Mouse (Mus musculus) lung, postnatal 14 days (tissue): ENCODE data around the gene Rnf150.
A peak's percentile ranks its signal among the peaks of the same experiment; 100 is the strongest.

Source experiments
- DNase-seq: peaks from one replicate; pipeline ENCODE4 v3.0.0; 2021

Rnf150 gene

DNA sequence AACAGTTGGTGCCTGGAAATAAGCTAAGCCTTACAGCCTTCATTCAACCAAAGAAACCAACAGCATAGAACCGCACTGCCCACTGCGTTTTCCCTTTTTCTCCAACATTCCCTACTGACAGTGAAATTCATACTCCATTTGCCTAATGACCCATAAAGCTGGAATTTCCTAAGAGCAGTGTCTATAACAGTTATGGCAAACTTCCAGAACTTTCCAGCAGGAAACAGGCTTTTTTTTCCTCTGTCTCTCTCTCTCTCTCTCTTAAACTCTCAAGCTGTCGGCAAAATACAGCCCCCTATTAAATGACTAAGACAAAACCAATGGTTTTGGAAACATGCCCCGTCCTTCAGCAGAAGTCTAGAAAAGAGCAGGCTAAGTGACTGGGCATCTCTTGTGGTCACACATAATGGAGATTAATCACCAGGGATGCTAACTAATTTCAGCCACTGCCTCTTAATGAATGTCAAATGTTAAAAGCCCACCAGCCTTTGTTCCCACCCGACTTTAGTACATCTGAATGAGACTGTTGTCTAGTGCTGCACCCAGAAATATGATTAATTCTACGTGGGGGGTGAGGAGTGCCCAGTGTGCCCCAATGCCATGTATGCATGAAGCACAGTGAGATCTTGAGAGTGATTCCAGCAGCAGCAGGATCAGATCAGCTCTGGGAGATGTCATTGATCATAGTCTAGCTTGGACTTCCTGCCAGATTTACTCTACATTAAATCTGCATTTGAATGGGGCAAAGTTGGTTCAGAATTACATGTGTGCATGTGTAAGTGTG is 80.3 kb downstream of the Rnf150 start:
- DNase-seq = no peak

GRCm38 (mm10) chr8:82945867-82946266 is 82.7 kb downstream of the Rnf150 start:
- no peak for DNase-seq

DNA sequence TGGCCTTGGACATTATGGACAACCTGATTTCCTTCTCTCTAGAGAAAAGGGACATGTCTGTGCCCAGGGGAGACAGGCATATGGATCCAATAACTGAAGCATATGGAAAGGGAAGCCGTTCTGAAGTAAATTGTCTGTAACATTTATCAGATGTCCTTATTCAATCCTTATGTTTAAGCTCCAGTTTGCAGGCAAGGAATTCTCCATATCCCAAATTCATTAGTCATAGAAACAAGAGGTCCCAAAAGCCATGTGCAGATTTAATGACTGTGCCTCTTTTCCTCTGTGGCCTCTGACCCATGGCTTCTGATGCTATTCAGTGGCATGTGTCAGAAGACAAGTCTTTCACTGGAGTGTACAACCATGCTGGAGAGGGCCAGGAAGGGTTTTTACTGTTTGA is 83.5 kb downstream of the Rnf150 start:
- no peak for DNase-seq

GRCm38 (mm10) chr8:82955162-82955754 is 92.1 kb downstream of the Rnf150 start:
- no peak for DNase-seq

DNA sequence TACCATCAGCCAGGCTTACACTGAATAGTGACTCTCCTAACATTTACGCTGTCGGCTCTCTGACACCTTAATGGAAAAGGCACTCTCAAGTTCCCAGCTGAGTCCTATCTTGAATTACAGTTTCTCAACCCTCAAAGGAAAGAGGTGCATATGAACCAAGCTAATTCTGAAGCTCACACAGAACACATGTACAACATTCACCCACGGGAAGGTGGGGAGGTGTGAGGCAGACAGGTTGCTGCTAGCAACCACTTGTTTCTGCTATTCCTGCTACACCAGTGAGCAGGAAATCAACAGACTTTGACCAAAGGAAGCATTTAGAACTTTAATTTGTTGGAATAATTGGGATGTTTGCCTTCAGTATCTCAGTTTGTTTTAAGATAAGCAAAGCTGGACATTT is 96.3 kb downstream of the Rnf150 start:
- DNase-seq = no peak

DNA sequence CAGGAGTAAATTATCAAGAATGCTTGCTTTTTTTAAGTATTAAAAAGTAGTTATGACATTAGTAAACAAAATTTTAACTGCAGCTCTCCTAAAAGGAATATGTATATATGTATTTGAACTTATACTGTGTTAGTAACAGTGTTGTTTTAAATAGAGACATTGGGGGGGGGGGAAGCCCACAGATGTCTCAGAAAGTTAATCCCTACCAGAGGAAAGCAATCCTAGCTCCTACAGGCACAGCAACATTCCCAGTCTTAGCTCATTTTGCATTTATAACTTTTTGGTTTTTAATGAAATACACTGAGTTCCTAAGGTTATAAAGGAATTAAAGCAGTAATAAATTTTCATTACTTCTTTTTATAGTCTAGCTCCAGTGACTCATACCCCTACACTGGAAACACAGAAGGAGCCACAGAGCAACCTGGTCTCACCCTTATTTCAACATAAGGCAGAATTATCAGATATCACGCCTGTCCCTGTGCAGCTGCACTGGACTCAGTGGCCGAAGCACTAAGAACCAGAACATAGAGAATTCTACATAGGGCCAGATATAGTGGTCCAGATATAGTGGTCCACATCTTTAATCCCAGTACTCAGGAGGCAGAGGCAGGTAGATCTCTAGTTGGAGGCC is 96.9 kb downstream of the Rnf150 start:
- DNase-seq = no peak

GRCm38 (mm10) chr8:82964537-82964936 is 101.4 kb downstream of the Rnf150 start:
- no peak for DNase-seq

DNA sequence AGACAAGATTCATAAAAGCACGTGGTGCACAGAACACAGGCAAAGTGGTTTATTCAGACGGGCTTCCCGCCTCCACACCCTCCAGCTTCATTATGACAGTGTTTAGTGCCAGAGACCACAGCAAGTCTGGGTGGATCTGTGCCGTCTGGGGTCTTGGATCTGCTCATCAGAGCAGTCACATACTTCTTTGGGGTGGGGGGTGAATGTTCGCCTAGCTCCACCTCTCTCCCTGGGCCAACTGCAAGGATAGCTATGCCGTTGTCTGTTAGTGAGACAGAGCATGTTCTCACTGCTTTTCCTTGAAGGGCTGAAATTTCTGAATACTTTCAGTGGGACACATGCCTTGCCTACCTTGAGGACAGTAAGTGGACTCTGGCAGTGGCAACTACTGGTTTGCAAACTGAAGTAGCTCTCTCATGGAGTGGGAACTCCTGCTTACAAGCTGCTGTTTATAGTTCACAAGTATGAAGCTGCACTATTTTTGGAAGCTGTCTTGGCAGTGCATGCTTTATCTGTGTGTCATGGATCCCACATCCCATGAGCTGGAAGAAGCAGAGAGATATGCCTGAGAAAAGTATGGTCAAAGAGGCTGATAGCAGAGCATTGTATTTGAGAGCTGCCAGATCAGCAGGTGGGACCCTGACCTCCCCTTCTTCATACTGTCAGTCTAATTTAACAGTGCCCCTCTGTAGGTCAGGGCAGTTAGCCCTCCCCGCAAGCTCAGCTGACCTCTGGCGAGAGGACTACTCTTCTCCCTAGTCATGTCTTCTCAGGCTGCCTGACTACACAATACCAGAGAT is 104.9 kb downstream of the Rnf150 start:
- peak; percentile 11 for DNase-seq

DNA sequence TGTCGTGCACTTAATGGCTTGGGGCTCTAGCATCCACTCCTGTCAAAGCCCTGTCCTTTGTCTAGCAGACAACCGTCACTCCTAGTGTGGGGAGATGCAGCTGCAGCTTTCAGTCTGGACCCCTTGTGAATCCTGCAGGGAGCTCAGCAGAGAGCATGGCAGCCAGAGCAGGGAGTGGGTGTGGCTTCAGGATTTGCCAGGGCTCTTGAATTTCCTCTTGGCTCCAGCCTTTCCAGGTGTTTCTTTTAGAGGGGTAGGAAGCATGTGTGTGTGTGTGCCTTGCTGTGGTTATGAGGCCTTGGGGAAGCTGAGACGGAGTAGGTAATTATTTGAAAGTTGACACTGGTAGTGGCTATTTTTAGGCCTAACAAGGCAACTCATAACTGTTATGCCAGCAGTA is 106.8 kb downstream of the Rnf150 start:
- DNase-seq = peak; percentile 5

GRCm38 (mm10) chr8:82972812-82973211 is 109.7 kb downstream of the Rnf150 start:
- no peak for DNase-seq

GRCm38 (mm10) chr8:82973331-82973730 is 110.2 kb downstream of the Rnf150 start:
- no peak for DNase-seq

DNA sequence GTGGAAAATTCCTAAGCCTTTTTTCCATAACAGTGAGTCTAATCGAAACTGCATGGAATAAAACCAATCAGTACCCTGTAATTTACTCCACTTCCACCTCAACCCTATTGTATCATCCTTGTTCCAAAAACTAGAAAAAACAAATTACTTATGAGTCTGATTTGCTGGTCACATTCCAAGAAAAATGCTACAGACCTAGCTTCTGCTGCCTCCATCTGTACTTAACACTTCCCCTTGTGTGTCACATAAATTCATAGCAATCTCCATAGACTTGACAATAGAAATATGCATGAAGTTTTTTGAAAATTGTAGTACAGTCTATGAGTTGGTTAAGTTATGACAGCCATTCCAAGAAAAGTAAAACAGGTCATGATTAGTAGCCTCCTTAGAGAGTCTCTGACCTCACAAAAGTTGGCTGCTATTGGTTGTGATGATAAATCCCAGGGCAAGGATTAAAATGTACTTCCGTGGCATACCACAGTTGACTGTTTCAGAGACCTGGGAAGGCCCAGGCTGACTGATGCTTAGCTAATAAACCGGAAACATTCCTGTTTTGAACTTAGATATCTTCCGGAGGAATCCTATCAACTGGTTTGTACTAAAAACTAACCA is 118.2 kb downstream of the Rnf150 start:
- DNase-seq = no peak

DNA sequence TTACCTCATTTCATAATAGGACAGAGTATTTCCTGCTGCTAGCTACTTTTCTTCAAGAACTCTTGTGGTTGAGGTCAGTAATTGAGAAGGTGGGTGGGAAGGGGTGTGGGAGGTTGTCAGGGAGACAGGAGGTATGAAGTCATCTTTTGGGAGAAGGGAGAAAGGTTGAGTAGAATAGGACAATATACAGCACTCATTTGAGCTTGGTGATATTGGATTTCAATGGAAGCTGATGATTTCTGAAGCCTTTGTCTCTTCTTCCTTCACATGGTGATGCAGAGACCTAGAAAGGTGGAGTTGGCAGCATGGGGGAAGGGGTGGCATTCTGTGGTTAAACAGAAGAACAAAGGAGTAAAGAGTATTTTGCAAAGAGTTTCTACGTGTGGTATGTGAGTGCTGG is 119.7 kb downstream of the Rnf150 start:
- DNase-seq = no peak

GRCm38 (mm10) chr8:82983301-82983700 is 120.1 kb downstream of the Rnf150 start:
- DNase-seq = peak; percentile 2

DNA sequence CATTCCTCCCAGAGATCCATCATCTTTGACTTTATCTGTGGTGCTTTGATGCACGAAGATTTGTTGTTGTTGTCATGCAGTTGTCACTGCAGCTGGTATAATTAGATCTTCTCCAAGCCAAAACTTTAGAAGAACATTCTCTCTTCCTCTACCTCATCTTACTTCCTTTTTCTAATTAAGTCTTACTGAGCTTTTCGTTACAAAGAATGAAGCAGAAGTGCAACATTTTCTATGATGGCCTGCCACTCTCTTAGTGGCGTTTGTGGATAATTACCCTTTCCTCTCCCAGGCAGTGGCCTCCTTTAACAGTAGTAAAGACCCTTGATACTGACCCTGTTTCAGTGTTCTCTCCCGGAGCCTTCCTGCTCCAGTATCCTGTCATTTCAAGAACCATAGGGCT is 128.9 kb downstream of the Rnf150 start:
- DNase-seq = no peak

GRCm38 (mm10) chr8:82995727-82996438 is 132.7 kb downstream of the Rnf150 start:
- DNase-seq = peak; percentile 9

- no peak for DNase-seq
Observed at GRCm38 (mm10) chr8:82996843-82997242, 133.7 kb downstream of the Rnf150 start.

DNA sequence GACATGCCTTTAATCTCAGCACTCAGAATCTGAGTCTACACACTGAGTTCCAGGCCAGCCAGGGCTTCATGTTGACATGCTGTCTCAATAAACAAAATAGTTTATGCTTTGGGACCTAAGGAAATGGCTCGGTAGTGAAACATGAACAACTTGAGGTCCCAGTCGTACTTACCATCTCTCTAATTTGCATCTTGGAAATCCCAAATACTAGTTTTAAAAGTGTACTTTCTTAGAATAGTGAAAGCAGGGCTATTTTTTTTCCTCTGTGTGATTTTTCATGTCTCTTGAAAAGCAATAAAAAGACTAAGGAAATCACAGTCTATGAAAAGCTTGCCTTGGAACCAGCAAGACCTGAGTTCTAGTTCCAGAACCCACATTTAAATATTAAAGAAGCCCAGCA is 135.6 kb downstream of the Rnf150 start:
- DNase-seq = no peak

DNA sequence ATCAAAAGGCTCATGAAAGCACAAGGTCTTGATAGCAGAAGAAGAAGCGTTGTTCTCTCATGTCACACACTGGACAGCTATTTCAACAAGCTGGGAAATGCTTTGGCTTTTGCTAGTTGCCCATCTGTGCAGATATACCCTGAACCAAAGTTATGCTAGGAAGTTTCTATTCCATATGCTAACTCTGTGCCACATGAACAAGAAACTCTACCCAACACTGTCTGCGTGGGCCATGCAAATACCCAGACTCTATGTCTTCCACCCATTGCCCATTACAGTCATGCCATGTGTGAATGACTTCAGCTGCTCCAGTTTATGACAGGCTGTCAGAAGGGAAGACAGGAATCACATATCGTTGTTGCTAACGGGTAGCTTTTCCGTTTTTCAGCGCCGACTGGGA is 140.0 kb downstream of the Rnf150 start:
- no peak for DNase-seq

GRCm38 (mm10) chr8:83009481-83009880 is 146.3 kb downstream of the Rnf150 start:
- no peak for DNase-seq

- no peak for DNase-seq
Observed at GRCm38 (mm10) chr8:83011286-83011685, 148.1 kb downstream of the Rnf150 start.

DNA sequence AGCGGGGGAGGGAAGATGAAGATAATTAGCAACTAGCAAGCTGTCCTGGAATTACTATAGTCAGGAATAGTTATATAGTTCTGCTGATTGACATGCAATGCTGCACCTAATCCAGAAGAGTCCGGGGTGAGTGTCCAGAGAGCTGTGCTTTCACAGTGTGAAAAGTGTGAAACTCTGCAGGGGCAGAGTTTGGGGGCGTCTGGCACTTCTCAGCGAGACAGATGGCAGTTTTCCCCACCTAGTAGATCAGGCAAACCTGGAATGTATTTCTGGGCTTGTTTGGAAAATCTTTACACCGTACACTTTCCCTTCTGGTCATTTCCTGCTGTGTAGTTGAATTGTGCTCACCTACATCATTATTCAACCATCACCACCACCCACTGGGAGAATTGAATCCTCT is 148.6 kb downstream of the Rnf150 start:
- DNase-seq = no peak
